Mouse (Mus musculus) c-Kit-positive CD71-positive TER-119-negative erythroid progenitor cells, embryonic 14.5 days (primary cell): ENCODE measurements around the gene Gm4884.
"Not testable (repeated sequence)": the region's sequence is repeated elsewhere in the genome, so short reads cannot be mapped to it uniquely, and the experiment has no call there.

Experiments used
- DNase-seq: peaks from one replicate; pipeline ENCODE4 v3.0.0-alpha.2; 2013; ENCODE audit warnings: low read depth

Gm4884 gene

GRCm38 (mm10) chr7:41032419-41032818 is at the start of gene Gm4884:
Gm4884 (plus strand) TSS chr7:41032719.
- not testable (repeated sequence) for DNase-seq

GRCm38 (mm10) chr7:40987243-40987642 is 45.3 kb upstream of the Gm4884 start, which contains the start of gene 4930433I11Rik:
4930433I11Rik (plus strand) TSS chr7:40987543.
- DNase-seq = no peak

- DNase-seq = not testable (repeated sequence)
Observed at GRCm38 (mm10) chr7:41044058-41044457, 11.5 kb downstream of the Gm4884 start.
